9 mouse cellular contexts compared by ENCODE assay signal in the genomic region with DNA sequence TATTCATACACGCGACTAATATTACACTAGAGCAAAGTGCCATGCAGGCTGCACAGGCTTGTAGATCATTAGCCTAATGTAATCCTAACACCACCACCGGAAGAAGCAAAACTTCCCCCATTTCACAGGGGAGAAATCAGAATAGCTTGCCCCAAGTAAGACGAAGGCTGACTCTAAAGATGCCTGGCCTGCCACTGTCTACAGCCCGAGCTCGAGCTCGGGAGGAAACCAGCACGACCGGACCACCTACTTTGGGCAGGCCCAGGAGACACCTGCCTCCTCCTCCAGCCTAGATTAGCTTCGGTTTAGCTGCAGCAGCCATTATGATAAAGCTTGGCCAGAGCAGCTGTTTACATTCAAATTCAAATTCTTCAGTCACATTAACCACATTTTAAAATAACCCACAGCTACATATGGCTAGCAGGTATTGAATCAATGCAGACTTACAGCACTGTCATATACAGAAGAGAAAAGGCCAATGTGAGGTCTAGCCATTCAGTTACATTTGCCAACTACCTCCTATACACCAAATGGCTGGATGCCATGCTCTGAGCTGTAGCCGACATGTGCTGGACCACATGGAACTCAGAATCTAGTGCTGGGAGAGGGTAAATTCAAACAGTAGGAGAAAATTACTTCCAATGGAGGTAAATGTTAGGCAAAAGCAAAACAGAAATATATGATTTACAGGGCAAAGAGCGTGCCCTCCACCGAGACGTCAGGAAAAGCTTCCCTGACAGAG. TPM values are rescaled to one million over a fixed set of nuclear protein-coding genes. Genes with fewer than 3 reads are reported as not detected.
DNase-seq lines count a peak whose midpoint lies in the region; ATAC-seq and TF ChIP-seq lines count a peak whose summit lies in the region.
"Had no signal": no experiment of that assay in that cellular context is flagged by ENCODE, and none has a peak within 500 bp of the region (broad histone marks: within the 10 kb centered on the region; RNA-seq: fewer than 3 reads in every experiment).

No protein-coding gene starts in this region.

- no peak for DNase-seq in heart, embryonic 10.5 days (ENCODE audit: low spot score)
- no peak for DNase-seq in heart, postnatal 14 days
- peak; percentile 34 to 45 for DNase-seq in cerebellum, postnatal 10 days
- no peak for DNase-seq in forebrain, postnatal 0 days
- DNase-seq in liver, postnatal 0 days: no peak
- DNase-seq in lung, postnatal 10 days: no peak
- DNase-seq in gastrocnemius, postnatal 14 days: no peak
- DNase-seq in lung, postnatal 0 days (ENCODE audit: low spot score): no peak

- intact Hi-C loops in heart, postnatal 14 days (cut with DNase I): no loop called here
- intact Hi-C loops in gastrocnemius, postnatal 14 days (cut with DNase I; ENCODE audit: low total_unique reads): no loop called here

- 0 out of 2 replicates have a peak overlapping the region, but pooled peaks have one; percentile 69 for H3K4me3 ChIP-seq in heart, embryonic 10.5 days
- peak overlapping the region; percentile 69 for H3K4me3 ChIP-seq in forebrain, postnatal 0 days (ENCODE audit: low read depth, low read length)
- H3K4me3 ChIP-seq in liver, postnatal 0 days (ENCODE audit: low read depth, low read length): peak overlapping the region; percentile 80
- H3K4me3 ChIP-seq in lung, postnatal 0 days (ENCODE audit: low read depth, low read length): no peak overlapping the region

- peaks cover 19% of the 10 kb centered on the region for H3K4me1 ChIP-seq in heart, embryonic 10.5 days
- H3K4me1 ChIP-seq in forebrain, postnatal 0 days (ENCODE audit: insufficient read depth): no peaks in the 10 kb centered on the region
- peaks cover 35% of the 10 kb centered on the region for H3K4me1 ChIP-seq in liver, postnatal 0 days (ENCODE audit: insufficient read depth)
- no peaks in the 10 kb centered on the region for H3K4me1 ChIP-seq in lung, postnatal 0 days (ENCODE audit: insufficient read depth, low read depth, low read length)

- H3K9me3 ChIP-seq in heart, embryonic 10.5 days: no peaks in the 10 kb centered on the region
- no peaks in the 10 kb centered on the region for H3K9me3 ChIP-seq in forebrain, postnatal 0 days (ENCODE audit: low read length)
- H3K9me3 ChIP-seq in liver, postnatal 0 days (ENCODE audit: low read length): no peaks in the 10 kb centered on the region
- no peaks in the 10 kb centered on the region for H3K9me3 ChIP-seq in lung, postnatal 0 days (ENCODE audit: low read length)
- H3K9me3 ChIP-seq: embryonic facial prominence, embryonic 15.5 days had no signal

- TF ChIP-seq CTCF in forebrain, postnatal 0 days (IDR thresholded peaks at IDR 0.05; ENCODE audit: low read depth): no peak
- no peak for TF ChIP-seq CTCF in liver, postnatal 0 days (IDR thresholded peaks at IDR 0.05; ENCODE audit: low read depth)
- no peak for TF ChIP-seq CTCF in lung, postnatal 0 days (IDR thresholded peaks at IDR 0.05)

- no peak overlapping the region for H3K9ac ChIP-seq in forebrain, postnatal 0 days
- H3K9ac ChIP-seq in liver, postnatal 0 days (replicated peaks): peak overlapping the region; percentile 81
- H3K9ac ChIP-seq in lung, postnatal 0 days (replicated peaks; ENCODE audit: low read depth): no peak overlapping the region
- H3K9ac ChIP-seq: embryonic facial prominence, embryonic 15.5 days had no signal

- H3K27me3 ChIP-seq in heart, embryonic 10.5 days (ENCODE audit: insufficient read depth, poor library complexity, severe bottlenecking): peaks cover 72% of the 10 kb centered on the region
- H3K27me3 ChIP-seq in forebrain, postnatal 0 days (ENCODE audit: insufficient read depth, low read length): peaks cover 18% of the 10 kb centered on the region
- H3K27me3 ChIP-seq in liver, postnatal 0 days (ENCODE audit: insufficient read depth, low read length): peaks cover 35% of the 10 kb centered on the region
- H3K27me3 ChIP-seq in lung, postnatal 0 days (replicated peaks; ENCODE audit: insufficient read depth, low read length): peaks cover 52% of the 10 kb centered on the region

- no peak overlapping the region; the same call in 1 of the 2 replicates for H3K27ac ChIP-seq in heart, embryonic 10.5 days
- H3K27ac ChIP-seq in forebrain, postnatal 0 days (ENCODE audit: low read depth, low read length): no peak overlapping the region; the same call in 1 of the 2 replicates
- H3K27ac ChIP-seq in liver, postnatal 0 days (ENCODE audit: low read depth): peak overlapping the region; percentile 75
- H3K27ac ChIP-seq in lung, postnatal 0 days (ENCODE audit: low read length): no peak overlapping the region
- H3K27ac ChIP-seq: embryonic facial prominence, embryonic 15.5 days had no signal

- H3K36me3 ChIP-seq in heart, embryonic 10.5 days: no peaks in the 10 kb centered on the region
- no peaks in the 10 kb centered on the region for H3K36me3 ChIP-seq in forebrain, postnatal 0 days (ENCODE audit: insufficient read depth)
- H3K36me3 ChIP-seq in liver, postnatal 0 days (replicated peaks; ENCODE audit: insufficient read depth, low read length): no peaks in the 10 kb centered on the region
- H3K36me3 ChIP-seq in lung, postnatal 0 days (ENCODE audit: insufficient read depth, low read length): no peaks in the 10 kb centered on the region
- H3K36me3 ChIP-seq: embryonic facial prominence, embryonic 15.5 days had no signal

- no peak for ATAC-seq in forebrain, postnatal 0 days
- no peak for ATAC-seq in liver, postnatal 0 days
- ATAC-seq in lung, postnatal 0 days: no peak

- TF ChIP-seq EP300 in liver, postnatal 0 days (IDR thresholded peaks at IDR 0.05; ENCODE audit: low read depth): no peak
- no peak for TF ChIP-seq EP300 in lung, postnatal 0 days (IDR thresholded peaks at IDR 0.05)

- peak overlapping the region; percentile 86 for H3K4me2 ChIP-seq in forebrain, postnatal 0 days (ENCODE audit: low read depth)
- H3K4me2 ChIP-seq in liver, postnatal 0 days (ENCODE audit: low read depth, low read length): peak overlapping the region; percentile 83
- no peak overlapping the region for H3K4me2 ChIP-seq in lung, postnatal 0 days (replicated peaks; ENCODE audit: low read depth, low read length)

- WGBS in heart, embryonic 10.5 days: 33% methylated on average over 14 of the region's 14 CpGs
- WGBS in forebrain, postnatal 0 days: 31% methylated on average over 14 of the region's 14 CpGs
- 38% methylated on average over 14 of the region's 14 CpGs for WGBS in liver, postnatal 0 days (ENCODE audit: insufficient replicate concordance)
- 28% methylated on average over 14 of the region's 14 CpGs for WGBS in lung, postnatal 0 days

RNA-seq across cellular contexts. Expression of a gene that starts 1.6 kb away (rescaled TPM):
- 2.7 and 16.9 TPM in 2 replicates for polyA plus RNA-seq in heart, embryonic 10.5 days (2016; fragmentation: Nextera tagmentation; extraction: Ambion mirVana)
- total RNA-seq in heart, postnatal 14 days (2021): 1 to 10 TPM; 3.7 to 4.6 TPM
- 155 and 208 TPM in 2 replicates for total RNA-seq in forebrain, postnatal 0 days (2014; rRNA removed)
- polyA plus RNA-seq in forebrain, postnatal 0 days (2015; fragmentation: Nextera tagmentation; extraction: Ambion mirVana): 35.6 and 40.5 TPM in 2 replicates
- polyA plus RNA-seq in liver, postnatal 0 days (2015; fragmentation: Nextera tagmentation; extraction: Ambion mirVana): 15.0 and 16.8 TPM in 2 replicates
- 1 to 10 TPM; 2.0 to 5.1 TPM for total RNA-seq in gastrocnemius, postnatal 14 days (2021)
- 2.4 and 2.8 TPM in 2 replicates for polyA plus RNA-seq in lung, postnatal 0 days (2015; fragmentation: Nextera tagmentation; extraction: Ambion mirVana)

Comparison
In these comparisons a context has a peak if more than half of its experiments do, and no peak if none do; other contexts are left out.
1. DNase-seq: peak in cerebellum, postnatal 10 days (2 of 2); none in heart, embryonic 10.5 days (single experiment), heart, postnatal 14 days (0 of 2), forebrain, postnatal 0 days (single experiment), liver, postnatal 0 days (single experiment), lung, postnatal 10 days (single experiment), gastrocnemius, postnatal 14 days (single experiment) and lung, postnatal 0 days (single experiment).